Mouse (Mus musculus) midbrain, embryonic 14.5 days (tissue): ENCODE results near the gene Cox15. TPM values are rescaled to one million over a fixed set of nuclear protein-coding genes. Genes with fewer than 3 reads are reported as not detected.
A peak's percentile ranks its signal among the peaks of the same experiment; 100 is the strongest.

ENCODE experiments used
- ATAC-seq: fragments of 200-750 bp; cut with Nextera tagmentation; 2 replicates; pipeline ENCODE4 v1.8.0; 2017; ENCODE audit warnings: moderate number of reproducible peaks, moderate library complexity; ENCODE audit not compliant: low FRiP score, low TSS enrichment
- DNase-seq: peaks from one replicate; pipeline ENCODE4 v3.0.0-alpha.2; 2015
- H3K27ac ChIP-seq: fragments of 300-500 bp; sonication (generic); replicated peaks from 2 replicates; pipeline ENCODE4 v1.5.1; 2014; ENCODE audit warnings: mild to moderate bottlenecking, low read depth, low read length, moderate library complexity
- H3K27me3 ChIP-seq: fragments of 300-500 bp; sonication (generic); 2 replicates; pipeline ENCODE4 v1.6.1; 2014; ENCODE audit warnings: low read length, control low read depth, mixed read lengths; ENCODE audit not compliant: control insufficient read depth, insufficient read depth
- H3K36me3 ChIP-seq: fragments of 300-500 bp; sonication (generic); 2 replicates; pipeline ENCODE4 v1.6.1; 2014; ENCODE audit warnings: low read length, control low read depth; ENCODE audit not compliant: control insufficient read depth, insufficient read depth
- H3K4me1 ChIP-seq: fragments of 300-500 bp; sonication (generic); 2 replicates; pipeline ENCODE4 v1.6.1; 2014; ENCODE audit warnings: mild to moderate bottlenecking, antibody characterized with exemption, low read length, control low read depth; ENCODE audit not compliant: control insufficient read depth, insufficient read depth
- H3K4me2 ChIP-seq: fragments of 300-500 bp; sonication (generic); 2 replicates; pipeline ENCODE4 v1.6.1; 2014; ENCODE audit warnings: mild to moderate bottlenecking, low read length, moderate library complexity
- H3K4me3 ChIP-seq: fragments of 300-500 bp; sonication (generic); replicated peaks from 2 replicates; pipeline ENCODE4 v1.5.1; 2014; ENCODE audit warnings: low read depth, low read length
- H3K9ac ChIP-seq: fragments of 300-500 bp; sonication (generic); replicated peaks from 2 replicates; pipeline ENCODE4 v1.6.1; 2014; ENCODE audit warnings: mild to moderate bottlenecking, low read length, moderate library complexity
- H3K9me3 ChIP-seq: fragments of 300-500 bp; sonication (generic); 2 replicates; pipeline ENCODE4 v1.6.1; 2016; ENCODE audit warnings: low read length, control low read depth, mixed read lengths; ENCODE audit not compliant: control insufficient read depth
- WGBS: fragments of 180-500 bp; shearing (Covaris S2); extraction: QIAGEN DNeasy Blood & Tissue Kit; methylation state at CpG from one replicate; pipeline ENCODE4 v1.1.7; 2014; 5-methylcytosine and 5-hydroxymethylcytosine counted together
- polyA plus RNA-seq: library from polyadenylated mRNA; unstranded; fragments of >200 nt; fragmentation: Nextera tagmentation; extraction: Ambion mirVana; gene quantifications from 2 replicates; pipeline ENCODE4 v1.2.1, GENCODE M21; 2014

The Cox15 gene
- 8.4 and 10.6 TPM in 2 replicates for polyA plus RNA-seq

DNA sequence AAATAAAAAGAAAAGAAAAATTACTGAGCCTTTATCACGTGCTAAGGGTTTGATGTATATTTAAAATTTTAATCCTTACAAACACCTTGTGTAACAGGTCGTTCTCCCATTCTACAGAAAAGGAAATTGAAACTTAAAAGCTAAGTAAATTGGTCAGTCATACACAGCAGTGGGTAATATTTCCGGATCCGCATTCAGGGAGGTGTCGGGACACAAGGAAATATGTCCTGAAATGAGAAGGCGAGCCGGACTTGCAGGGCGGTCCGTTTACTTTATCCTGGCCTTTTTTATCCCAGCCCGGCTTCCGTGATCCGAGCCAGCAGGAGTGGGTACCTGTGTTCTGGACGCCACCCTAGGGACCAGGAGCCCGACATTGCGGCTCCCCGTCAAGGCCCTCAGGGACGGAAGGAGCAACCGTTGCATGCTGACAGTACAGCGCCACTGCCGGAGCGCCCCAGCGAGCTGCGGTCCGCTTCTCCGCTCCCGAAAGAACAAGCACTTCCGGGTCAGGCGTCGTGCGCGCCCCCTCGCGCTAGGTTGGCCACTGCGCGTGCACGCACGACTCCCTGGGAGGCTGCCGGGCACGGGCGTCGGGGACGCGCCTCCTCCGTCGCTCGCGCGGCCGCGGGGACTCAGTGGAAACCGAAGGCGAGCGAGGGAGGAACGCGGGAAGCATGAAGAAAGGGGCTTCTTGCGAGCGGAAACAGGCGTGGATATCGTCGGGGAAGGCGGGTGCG is at the start of gene Cox15, which contains the start of gene Cutc:
Cox15 (minus strand) TSS at position 512 of the 737 bp plus-strand sequence.
Cutc (plus strand) TSS at position 508 of the 737 bp plus-strand sequence.
- Histone ChIP-seq H3K4me1 (no peaks in the 10 kb centered on the region), H3K4me3 (peak within 1 kb of the TSS; percentile 65), H3K9ac (peak within 1 kb of the TSS; percentile 68), H3K4me2 (peak within 1 kb of the TSS; percentile 67), H3K27ac (peak within 1 kb of the TSS; percentile 95), H3K36me3 (peaks cover 20% of the 10 kb centered on the region), H3K27me3 (no peaks in the 10 kb centered on the region), H3K9me3 (no peaks in the 10 kb centered on the region)
- peak; percentile 100 for DNase-seq
- peak; percentile 95 for ATAC-seq
- under 1% methylated on average over 62 of the region's 62 CpGs for WGBS

DNA sequence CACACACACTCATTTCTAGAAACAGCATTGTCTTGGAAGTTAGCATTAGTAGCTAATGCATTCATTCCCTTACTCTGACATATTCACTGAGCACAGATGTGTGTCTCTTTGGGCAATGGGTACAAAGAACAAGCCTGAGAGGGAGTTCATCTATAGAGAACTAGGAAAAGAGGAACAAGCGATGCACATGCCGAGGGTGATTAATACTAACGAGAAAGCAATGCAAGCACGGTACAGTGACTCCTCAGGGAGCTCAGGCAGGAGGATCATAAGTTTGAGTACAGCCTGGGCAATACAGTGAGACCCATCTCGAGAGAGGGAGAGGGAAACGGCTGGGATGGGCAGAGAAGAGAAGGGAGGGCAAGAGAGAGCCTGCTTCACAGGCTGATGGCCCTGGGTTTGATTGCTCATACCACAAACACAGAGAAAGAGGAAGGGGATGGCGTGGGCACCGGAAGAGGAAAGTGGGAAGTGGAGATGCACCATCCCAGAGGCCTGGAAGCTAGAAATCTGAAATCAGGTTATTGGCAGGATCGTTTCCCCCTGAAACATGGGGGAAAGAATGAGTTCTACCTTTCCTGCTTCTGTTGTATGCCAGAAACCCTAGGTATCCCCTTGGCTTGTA is 48.7 kb upstream of the Cox15 start:
- H3K27me3 ChIP-seq: no peaks in the 10 kb centered on the region
- H3K36me3 ChIP-seq: no peaks in the 10 kb centered on the region
- no peak overlapping the region for H3K4me3 ChIP-seq
- no peak overlapping the region for H3K27ac ChIP-seq
- ATAC-seq (no peak), DNase-seq (no peak)
- no peak overlapping the region for H3K4me2 ChIP-seq
- WGBS: 83% methylated on average over 9 of the region's 9 CpGs
- no peaks in the 10 kb centered on the region for H3K4me1 ChIP-seq
- H3K9me3 ChIP-seq: no peaks in the 10 kb centered on the region
- no peak overlapping the region for H3K9ac ChIP-seq

DNA sequence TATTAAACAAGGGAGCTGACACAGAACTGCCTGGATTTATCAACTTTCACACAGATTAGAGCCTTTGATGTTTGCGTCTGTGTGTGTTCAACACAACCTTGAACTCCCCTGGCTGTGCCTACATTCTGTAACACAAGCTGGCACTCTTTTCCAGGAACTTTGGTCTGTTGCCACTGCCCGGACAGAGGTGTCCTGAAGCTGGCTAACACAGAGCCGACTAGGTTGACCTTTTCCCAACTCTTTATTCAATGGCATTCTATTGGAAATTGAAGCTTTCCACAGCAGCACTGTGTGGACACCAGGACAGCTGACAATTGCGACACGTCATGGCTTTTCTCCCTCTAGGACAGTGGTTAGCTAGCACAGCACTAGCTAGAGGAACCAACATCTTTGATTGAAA is 44.4 kb upstream of the Cox15 start:
- DNase-seq (no peak), ATAC-seq (no peak)
- Histone ChIP-seq H3K4me1 (no peaks in the 10 kb centered on the region), H3K27me3 (no peaks in the 10 kb centered on the region), H3K36me3 (no peaks in the 10 kb centered on the region), H3K4me2 (no peak overlapping the region), H3K27ac (no peak overlapping the region), H3K9me3 (no peaks in the 10 kb centered on the region), H3K9ac (no peak overlapping the region), H3K4me3 (no peak overlapping the region)
- 80% methylated on average over 5 of the region's 5 CpGs for WGBS

DNA sequence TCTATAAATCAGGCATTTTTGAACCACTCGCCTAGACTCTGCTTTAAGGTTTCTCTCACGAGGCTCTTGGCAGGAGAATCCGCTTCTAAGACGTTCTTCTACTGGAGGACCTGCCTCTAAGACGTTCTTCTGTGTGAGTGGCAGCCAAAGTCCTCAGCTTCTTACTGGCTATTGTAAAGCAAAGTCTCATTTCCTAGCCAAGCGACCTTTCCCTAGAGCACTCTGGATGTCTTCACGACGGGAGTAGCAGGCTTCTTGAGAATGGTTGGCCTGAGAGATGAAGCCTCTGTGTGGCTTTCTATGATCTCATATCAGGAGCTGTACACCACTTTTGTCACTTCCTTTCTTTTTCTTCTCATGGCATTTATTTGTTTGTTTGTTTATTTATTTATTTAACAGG is 42.7 kb upstream of the Cox15 start:
- H3K36me3 ChIP-seq: no peaks in the 10 kb centered on the region
- 87% methylated on average over 8 of the region's 8 CpGs for WGBS
- no peaks in the 10 kb centered on the region for H3K9me3 ChIP-seq
- no peak overlapping the region for H3K4me3 ChIP-seq
- no peak overlapping the region for H3K27ac ChIP-seq
- H3K9ac ChIP-seq: no peak overlapping the region
- no peak overlapping the region for H3K4me2 ChIP-seq
- no peaks in the 10 kb centered on the region for H3K4me1 ChIP-seq
- ATAC-seq (no peak), DNase-seq (no peak)
- no peaks in the 10 kb centered on the region for H3K27me3 ChIP-seq

DNA sequence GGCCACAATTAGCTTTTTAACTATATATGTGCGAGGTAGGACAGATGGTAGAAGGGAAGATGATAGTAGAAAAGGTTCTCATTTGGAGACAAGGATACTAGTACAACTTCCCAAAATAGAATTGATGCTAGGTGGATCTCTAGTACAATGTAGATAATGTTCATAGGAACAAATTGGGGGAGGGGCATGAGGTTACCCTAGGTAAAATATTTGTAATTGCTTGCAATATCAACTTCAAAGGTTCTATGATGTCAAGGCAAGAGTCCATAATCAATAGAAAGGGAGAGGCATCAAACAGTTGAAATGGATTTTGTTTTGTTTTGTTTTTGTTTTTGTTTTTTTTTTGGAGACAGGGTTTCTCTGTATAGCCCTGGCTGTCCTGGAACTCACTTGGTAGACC is 41.2 kb upstream of the Cox15 start:
- H3K4me2 ChIP-seq: no peak overlapping the region
- H3K36me3 ChIP-seq: no peaks in the 10 kb centered on the region
- H3K4me3 ChIP-seq: no peak overlapping the region
- no peaks in the 10 kb centered on the region for H3K4me1 ChIP-seq
- H3K9me3 ChIP-seq: no peaks in the 10 kb centered on the region
- no peak overlapping the region for H3K9ac ChIP-seq
- 87% methylated on average over 1 of the region's 1 CpGs for WGBS
- no peaks in the 10 kb centered on the region for H3K27me3 ChIP-seq
- no peak for ATAC-seq
- no peak overlapping the region for H3K27ac ChIP-seq
- DNase-seq: no peak

DNA sequence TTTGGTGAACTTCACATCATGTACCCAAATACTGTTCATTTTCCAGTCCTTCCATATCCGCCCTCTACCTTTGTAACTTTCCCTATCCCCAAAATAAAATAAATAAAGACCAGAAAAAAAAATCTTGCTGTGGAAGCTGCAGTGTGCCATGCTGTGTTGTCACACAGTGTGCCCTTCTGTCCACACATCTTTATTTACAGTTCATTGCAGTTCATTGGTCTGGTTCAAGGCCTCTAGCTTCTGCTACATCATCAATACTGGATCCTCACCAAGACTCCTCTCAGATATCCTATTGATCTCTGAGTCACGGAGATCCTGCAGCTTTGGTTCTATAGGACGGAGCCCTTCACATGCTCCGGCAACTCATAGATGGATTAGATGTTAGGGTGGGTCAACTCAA is 39.7 kb upstream of the Cox15 start:
- ATAC-seq: no peak
- 89% methylated on average over 4 of the region's 4 CpGs for WGBS

DNA sequence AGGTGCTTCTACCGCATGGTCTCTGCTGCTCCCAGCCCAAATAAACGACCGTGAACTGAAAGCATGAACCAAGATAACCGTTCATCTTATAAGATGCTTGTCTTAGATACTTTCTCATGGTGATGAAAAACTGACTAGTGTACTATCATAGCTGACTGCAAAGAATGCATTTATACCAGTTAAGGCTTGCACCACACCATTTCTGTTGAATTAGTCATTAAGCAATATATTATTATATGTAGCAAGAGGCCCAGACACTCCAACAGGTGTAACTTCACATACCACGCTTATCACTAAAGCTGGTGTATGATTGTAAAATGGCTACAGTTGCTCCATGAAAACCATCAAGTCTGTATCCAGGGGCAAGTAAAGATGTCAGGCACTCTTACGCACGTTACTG is 37.0 kb upstream of the Cox15 start:
- DNase-seq (no peak), ATAC-seq (no peak)
- no peaks in the 10 kb centered on the region for H3K9me3 ChIP-seq
- WGBS: 93% methylated on average over 7 of the region's 7 CpGs
- H3K9ac ChIP-seq: no peak overlapping the region
- no peak overlapping the region for H3K27ac ChIP-seq
- H3K4me1 ChIP-seq: no peaks in the 10 kb centered on the region
- no peaks in the 10 kb centered on the region for H3K27me3 ChIP-seq
- no peaks in the 10 kb centered on the region for H3K36me3 ChIP-seq
- no peak overlapping the region for H3K4me3 ChIP-seq
- no peak overlapping the region for H3K4me2 ChIP-seq

More for the DNA sequence above, 39.7 kb upstream of the Cox15 start:
- Histone ChIP-seq H3K4me1 (no peaks in the 10 kb centered on the region), H3K27me3 (no peaks in the 10 kb centered on the region), H3K36me3 (no peaks in the 10 kb centered on the region), H3K27ac (no peak overlapping the region), H3K9me3 (no peaks in the 10 kb centered on the region), H3K4me3 (no peak overlapping the region), H3K9ac (no peak overlapping the region), H3K4me2 (no peak overlapping the region)
- no peak for DNase-seq

DNA sequence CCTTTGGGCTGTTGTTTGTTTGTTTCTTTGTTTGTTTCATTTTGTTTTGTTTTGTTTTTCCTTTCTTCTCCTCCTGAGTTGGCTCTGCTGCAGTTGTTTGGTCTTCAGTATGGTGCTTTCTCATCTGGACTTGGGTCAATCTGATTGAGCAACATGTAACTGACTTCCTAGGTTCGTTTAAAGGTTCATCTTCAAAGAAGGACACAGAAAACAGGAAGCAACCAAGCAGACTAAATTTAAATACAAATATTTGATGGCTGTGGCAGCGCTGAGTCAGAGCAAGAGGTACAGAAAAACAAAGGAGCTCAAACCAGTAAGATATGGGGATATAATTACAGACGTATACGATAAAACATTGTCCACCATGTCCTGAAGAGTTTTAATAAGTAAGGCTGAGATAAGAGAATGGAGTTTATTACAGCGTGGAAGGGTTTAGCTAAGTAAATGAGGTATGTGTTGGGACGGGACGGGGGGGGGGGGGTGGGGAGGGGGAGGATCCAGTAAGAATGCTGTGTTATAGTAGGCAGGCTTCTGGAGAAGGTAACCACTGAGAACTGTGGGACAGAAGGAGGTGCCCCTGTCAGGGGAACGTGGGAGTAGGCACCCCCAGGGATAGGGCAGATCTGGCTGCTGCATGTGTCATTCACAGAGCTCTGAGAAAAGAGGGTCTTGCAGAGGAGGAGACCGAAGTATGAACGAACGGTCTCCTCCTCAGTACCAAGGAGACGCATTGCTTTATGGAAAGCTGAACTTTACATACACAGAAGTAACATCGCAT is 33.6 kb upstream of the Cox15 start:
- no peak overlapping the region for H3K4me2 ChIP-seq
- H3K4me1 ChIP-seq: no peaks in the 10 kb centered on the region
- no peaks in the 10 kb centered on the region for H3K9me3 ChIP-seq
- no peak overlapping the region for H3K4me3 ChIP-seq
- H3K9ac ChIP-seq: no peak overlapping the region
- no peaks in the 10 kb centered on the region for H3K27me3 ChIP-seq
- H3K27ac ChIP-seq: no peak overlapping the region
- ATAC-seq: no peak
- H3K36me3 ChIP-seq: no peaks in the 10 kb centered on the region
- DNase-seq: no peak
- WGBS: 88% methylated on average over 13 of the region's 13 CpGs
